Mouse (Mus musculus) G1E (cell line): Measurements from ENCODE around the gene Maml2. TPM values are rescaled to one million over a fixed set of nuclear protein-coding genes. Genes with fewer than 3 reads are reported as not detected.

ENCODE experiments used
- ATAC-seq: 2 replicates; pipeline ENCODE4 v1.8.0; 2016; ENCODE audit warnings: mild to moderate bottlenecking; ENCODE audit not compliant: insufficient number of reproducible peaks, poor library complexity, low FRiP score, severe bottlenecking; ENCODE audit errors: extremely low read depth
- DNase-seq: peaks from one replicate; pipeline ENCODE4 v3.0.0; 2012; ENCODE audit warnings: low spot score
- H3K27me3 ChIP-seq: 2 replicates; pipeline ENCODE4 v1.6.1; 2012; ENCODE audit warnings: mild to moderate bottlenecking, low read length, inconsistent platforms; ENCODE audit not compliant: insufficient read depth
- H3K36me3 ChIP-seq: replicated peaks from 2 replicates; pipeline ENCODE3; 2012; ENCODE audit warnings: mild to moderate bottlenecking, inconsistent platforms
- H3K4me1 ChIP-seq: 2 replicates; pipeline ENCODE4 v1.6.1; 2012; ENCODE audit warnings: low read depth, low read length, inconsistent platforms, mixed read lengths; ENCODE audit not compliant: insufficient read depth
- H3K4me3 ChIP-seq: 2 replicates; pipeline ENCODE4 v1.5.1; 2012; ENCODE audit warnings: low read depth, mild to moderate bottlenecking, inconsistent platforms, low read length, moderate library complexity, mixed read lengths
- H3K9me3 ChIP-seq: replicated peaks from 2 replicates; pipeline ENCODE4 v1.6.1; 2012; ENCODE audit warnings: inconsistent platforms
- CTCF ChIP-seq: IDR thresholded peaks from 2 replicates; pipeline ENCODE4 v1.5.1; 2012; ENCODE audit warnings: low read depth, low read length, inconsistent platforms, mixed read lengths
- GATA1 ChIP-seq: IDR thresholded peaks from 2 replicates; pipeline ENCODE4 v1.6.1; 2012; ENCODE audit warnings: borderline replicate concordance, low read length, inconsistent platforms, mixed read lengths
- GATA2 ChIP-seq: IDR thresholded peaks from 2 replicates; pipeline ENCODE4 v1.6.1; 2012; ENCODE audit warnings: low read depth, low read length, inconsistent platforms, borderline replicate concordance
- POLR2AphosphoS5 ChIP-seq: IDR thresholded peaks from 2 replicates; pipeline ENCODE4 v1.6.1; 2012; ENCODE audit warnings: low read depth, low read length, inconsistent platforms; ENCODE audit not compliant: insufficient replicate concordance
- TAL1 ChIP-seq: conservative IDR thresholded peaks from 2 replicates; pipeline ENCODE4 v1.6.1; 2012; ENCODE audit warnings: low read depth, low read length, inconsistent platforms, mixed read lengths
- polyA plus RNA-seq: library from polyadenylated mRNA; stranded (reverse); fragments of >175 nt; gene quantifications from 2 replicates; pipeline ENCODE4 v1.2.3, GENCODE M21; 2012
- total RNA-seq, 2 experiments: library from RNA; stranded (forward) in 1 of 2; stranded (reverse) in 1 of 2; fragments of 200-1000 nt in 1 of 2; fragments of >200 nt in 1 of 2; fragmentation: Nextera tagmentation in 1 of 2; gene quantifications; 2 replicates each; pipeline ENCODE4 v1.2.3; 2014 to 2017

The Maml2 gene
- total and polyA plus RNA-seq, 3 experiments = 0.25 to 5.4 (median 1.3) TPM

DNA sequence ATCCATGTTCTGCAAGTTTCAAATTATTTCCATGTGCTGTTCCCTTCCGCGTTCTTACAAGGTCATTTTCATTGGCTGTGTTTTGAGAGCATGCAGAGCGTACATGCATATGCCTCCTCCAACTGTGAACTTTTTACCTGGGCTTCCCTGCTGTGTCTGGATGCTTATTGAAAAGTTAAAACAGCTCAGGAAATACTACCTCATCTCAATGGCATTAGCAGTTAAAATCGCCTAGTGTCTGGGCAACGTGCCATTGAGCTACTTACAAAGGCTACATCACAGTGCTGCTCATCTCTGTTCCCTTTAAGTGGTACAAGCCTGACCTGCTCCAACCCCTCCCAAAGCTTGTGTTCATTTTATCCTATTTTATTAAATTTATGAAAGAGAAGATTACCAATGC is 347.4 kb downstream of the Maml2 start:
- Histone ChIP-seq H3K9me3 (no peaks in the 10 kb centered on the region), H3K36me3 (no peaks in the 10 kb centered on the region), H3K27me3 (0 out of 2 replicates have a peak, but pooled peaks cover 2% of the 10 kb centered on the region), H3K4me3 (no peak overlapping the region), H3K4me1 (peaks cover 3% of the 10 kb centered on the region; the same call in 1 of the 2 replicates)
- ATAC-seq (no peak), DNase-seq (no peak)
- TF ChIP-seq GATA2 = no peak
- TF ChIP-seq CTCF = no peak
- TF ChIP-seq TAL1 = no peak
- no peak for TF ChIP-seq GATA1
- no peak for TF ChIP-seq POLR2AphosphoS5

DNA sequence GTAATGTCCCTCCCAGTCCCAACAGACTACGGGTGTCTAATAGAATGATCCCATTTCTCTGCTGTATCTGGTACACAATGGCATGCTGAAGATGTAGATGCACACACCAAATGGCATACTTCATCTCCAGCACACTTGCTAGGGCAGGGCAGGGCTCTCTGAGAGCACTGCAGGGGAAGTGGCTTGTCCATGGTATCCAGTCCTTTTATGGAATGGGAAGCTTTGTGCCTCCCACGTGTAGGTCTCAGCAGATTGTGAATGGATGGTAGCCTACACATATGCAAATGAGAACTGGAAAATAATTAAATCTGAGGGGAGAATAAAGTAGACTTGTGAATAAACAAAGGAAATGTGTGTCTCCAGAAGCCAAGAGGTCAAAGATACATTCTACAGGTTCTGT is 353.3 kb downstream of the Maml2 start:
- TF ChIP-seq POLR2AphosphoS5 = no peak
- no peak for TF ChIP-seq GATA1
- H3K9me3 ChIP-seq = no peaks in the 10 kb centered on the region
- no peak overlapping the region for H3K4me3 ChIP-seq
- H3K4me1 ChIP-seq = peaks cover 23% of the 10 kb centered on the region
- ATAC-seq (no peak), DNase-seq (no peak)
- H3K36me3 ChIP-seq = no peaks in the 10 kb centered on the region
- H3K27me3 ChIP-seq = 0 out of 2 replicates have a peak, but pooled peaks cover 2% of the 10 kb centered on the region

DNA sequence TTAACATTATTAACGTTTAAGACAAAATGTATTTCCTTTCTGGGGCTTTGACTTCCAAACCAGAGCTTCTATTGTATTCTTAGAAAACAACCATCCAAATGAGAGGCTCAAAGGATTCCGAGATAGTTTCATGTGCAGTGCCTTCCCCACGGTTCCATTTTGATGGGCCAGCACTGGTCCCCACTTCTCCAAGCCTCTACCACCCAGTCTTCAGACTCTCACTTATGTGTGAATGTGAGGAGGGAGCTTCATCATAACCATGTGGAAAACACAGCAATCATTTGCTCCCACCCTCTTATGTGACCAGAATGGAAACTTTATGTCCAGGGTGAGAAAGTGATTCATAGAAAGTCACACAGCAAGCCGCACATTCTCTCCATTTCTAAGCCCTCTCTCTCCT is 354.1 kb downstream of the Maml2 start:
- Histone ChIP-seq H3K27me3 (0 out of 2 replicates have a peak, but pooled peaks cover 2% of the 10 kb centered on the region), H3K4me1 (peaks cover 23% of the 10 kb centered on the region), H3K9me3 (no peaks in the 10 kb centered on the region), H3K4me3 (no peak overlapping the region), H3K36me3 (no peaks in the 10 kb centered on the region)
- no peak for DNase-seq
- TF ChIP-seq GATA1 = no peak
- TF ChIP-seq POLR2AphosphoS5 = no peak
- TF ChIP-seq GATA2 = no peak
- TF ChIP-seq CTCF = no peak
- no peak for TF ChIP-seq TAL1
- no peak for ATAC-seq

DNA sequence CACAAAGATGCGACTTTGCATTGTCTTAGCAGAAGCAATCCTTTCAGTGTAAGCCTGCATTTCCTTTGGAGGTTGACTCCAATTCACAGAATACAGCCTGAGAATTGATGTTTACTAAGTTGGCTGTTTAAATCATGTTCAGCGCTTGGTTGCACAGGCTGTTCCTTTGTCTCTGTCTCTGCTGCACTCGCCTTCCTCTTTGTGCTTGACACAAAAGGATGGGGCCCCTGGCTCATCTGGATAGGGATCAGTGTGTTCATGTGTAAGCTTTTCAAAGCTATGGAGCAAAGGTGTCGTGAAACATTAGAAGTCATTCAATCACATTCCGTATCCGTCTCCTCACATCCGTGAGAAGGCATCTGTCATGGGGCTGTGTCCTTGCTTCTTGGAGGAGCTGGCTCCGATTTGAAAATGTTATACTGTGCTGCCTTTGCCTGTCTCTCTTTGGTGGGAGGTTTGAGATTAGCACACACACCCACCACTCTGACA is 354.7 kb downstream of the Maml2 start:
- no peak overlapping the region for H3K4me3 ChIP-seq
- H3K9me3 ChIP-seq = no peaks in the 10 kb centered on the region
- TF ChIP-seq POLR2AphosphoS5 = no peak
- TF ChIP-seq GATA2 = no peak
- no peak for TF ChIP-seq TAL1
- TF ChIP-seq CTCF = no peak
- no peak for TF ChIP-seq GATA1
- 0 out of 2 replicates have a peak, but pooled peaks cover 2% of the 10 kb centered on the region for H3K27me3 ChIP-seq
- no peak for ATAC-seq
- H3K36me3 ChIP-seq = no peaks in the 10 kb centered on the region
- H3K4me1 ChIP-seq = peaks cover 23% of the 10 kb centered on the region
- no peak for DNase-seq

DNA sequence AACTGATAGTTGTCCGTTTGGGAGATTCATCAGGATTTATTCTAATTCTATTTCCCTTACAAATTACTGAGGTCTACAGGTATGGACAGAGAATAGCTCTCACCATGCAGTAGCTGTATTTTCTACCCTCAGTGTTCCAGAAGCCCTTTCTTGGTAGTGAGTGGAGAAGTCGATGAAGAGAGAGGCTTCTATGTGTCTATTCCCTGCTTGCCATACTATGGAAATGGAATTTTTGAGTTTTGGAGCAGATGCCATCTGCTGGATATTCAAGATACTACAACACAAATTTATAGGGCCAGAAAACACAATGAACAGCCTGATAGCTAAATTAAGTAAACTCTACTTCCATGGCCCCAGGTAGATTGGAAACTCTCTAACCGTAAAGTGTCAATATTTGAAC is 355.2 kb downstream of the Maml2 start:
- Histone ChIP-seq H3K9me3 (no peaks in the 10 kb centered on the region), H3K36me3 (no peaks in the 10 kb centered on the region), H3K4me3 (no peak overlapping the region), H3K4me1 (peaks cover 23% of the 10 kb centered on the region), H3K27me3 (0 out of 2 replicates have a peak, but pooled peaks cover 2% of the 10 kb centered on the region)
- no peak for TF ChIP-seq POLR2AphosphoS5
- TF ChIP-seq TAL1 = no peak
- TF ChIP-seq GATA1 = no peak
- no peak for TF ChIP-seq GATA2
- DNase-seq (no peak), ATAC-seq (no peak)

DNA sequence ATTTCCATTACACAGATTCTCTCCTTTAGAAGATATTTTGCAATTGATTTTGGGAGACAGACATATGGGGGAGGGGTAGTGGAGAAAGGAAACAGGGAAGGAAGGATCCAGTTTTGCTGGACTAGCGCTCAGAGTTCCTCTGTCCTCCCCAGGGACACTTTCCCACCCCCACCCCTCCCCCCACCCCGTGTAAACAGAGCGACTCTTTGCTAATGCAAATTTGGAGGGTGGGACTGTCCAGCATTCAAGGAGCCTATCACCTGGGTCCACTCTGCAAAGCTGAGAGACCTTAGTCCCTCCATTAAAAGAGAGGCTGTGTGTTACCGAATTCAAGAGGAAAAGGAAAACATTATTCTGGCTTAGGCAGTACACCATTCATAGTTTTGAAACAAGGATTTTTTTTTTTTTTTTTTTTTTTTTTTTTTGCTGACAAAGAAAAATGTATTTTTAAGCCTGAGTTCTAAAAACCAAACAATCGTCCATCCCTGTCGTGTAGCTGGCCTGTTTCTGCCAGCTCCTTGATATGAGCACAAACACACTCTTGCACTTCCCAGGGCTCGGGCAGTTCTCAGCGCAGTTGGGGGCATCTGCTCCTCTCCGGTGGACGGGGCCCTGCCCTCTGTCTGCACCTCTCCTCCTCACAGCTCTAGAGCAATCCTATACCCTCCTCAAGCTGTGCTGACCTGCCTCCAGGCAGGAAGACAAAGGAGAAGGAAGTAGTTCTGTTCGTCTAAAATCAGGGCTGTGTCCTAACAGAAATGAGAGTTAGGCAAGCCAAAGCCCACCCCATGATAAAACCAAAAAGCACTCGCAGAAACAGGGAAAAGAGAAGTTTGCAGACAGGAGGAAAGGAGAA is 364.2 kb downstream of the Maml2 start:
- Histone ChIP-seq H3K4me1 (peaks cover 25% of the 10 kb centered on the region), H3K9me3 (no peaks in the 10 kb centered on the region), H3K4me3 (no peak overlapping the region; the same call in 1 of the 2 replicates), H3K27me3 (0 out of 2 replicates have a peak, but pooled peaks cover 4% of the 10 kb centered on the region), H3K36me3 (no peaks in the 10 kb centered on the region)
- ATAC-seq (no peak), DNase-seq (no peak)
- no peak for TF ChIP-seq CTCF
- no peak for TF ChIP-seq TAL1
- TF ChIP-seq GATA1 = no peak
- no peak for TF ChIP-seq POLR2AphosphoS5
- TF ChIP-seq GATA2 = no peak
